Mouse (Mus musculus): ENCODE results near the gene Ripor3. TPM values are rescaled to one million over a fixed set of nuclear protein-coding genes. Genes with fewer than 3 reads are reported as not detected.

Gene Ripor3
- polyA plus RNA-seq, 1 experiment from 2014 or later = 0.13 TPM

DNA sequence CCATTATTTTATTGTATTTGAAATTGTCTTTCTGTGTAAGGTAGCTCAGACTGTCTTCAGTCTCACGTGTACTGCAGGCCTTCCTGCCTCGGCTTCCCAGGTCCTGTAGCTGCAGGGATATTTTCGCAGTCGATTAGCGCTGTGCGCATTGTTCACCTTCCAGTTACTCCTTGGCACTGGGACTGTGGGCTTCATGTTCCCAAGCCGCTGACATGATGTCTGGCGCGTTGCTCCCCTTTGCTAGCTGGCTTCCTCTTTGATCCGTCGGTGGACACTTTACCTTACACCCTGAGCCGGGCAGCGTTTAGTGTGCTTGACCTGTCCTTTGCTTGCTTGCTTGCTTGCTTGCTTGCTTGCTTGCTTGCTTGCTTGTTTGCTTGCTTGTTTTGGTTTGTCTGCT, 61.9 kb downstream of the Ripor3 start:
- WGBS = 75% methylated on average over 13 of the region's 13 CpGs
- H3K27ac ChIP-seq (replicated peaks) = no peak overlapping the region
- H3K4me2 ChIP-seq (replicated peaks) = no peak overlapping the region
- H3K4me3 ChIP-seq = no peak overlapping the region
- H3K27me3 ChIP-seq = no peaks in the 10 kb centered on the region
- no peak for ATAC-seq (replicated peaks)
- no peak overlapping the region for H3K9ac ChIP-seq (replicated peaks)
- H3K9me3 ChIP-seq = no peaks in the 10 kb centered on the region
- H3K36me3 ChIP-seq = no peaks in the 10 kb centered on the region
- peaks cover 26% of the 10 kb centered on the region for H3K4me1 ChIP-seq

- no peak overlapping the region for H3K27ac ChIP-seq (replicated peaks)
- no peak overlapping the region for H3K9ac ChIP-seq (replicated peaks)
- H3K4me1 ChIP-seq = peaks cover 31% of the 10 kb centered on the region
- H3K4me3 ChIP-seq = no peak overlapping the region
- H3K36me3 ChIP-seq = no peaks in the 10 kb centered on the region
- no peak overlapping the region for H3K4me2 ChIP-seq (replicated peaks)
- no peaks in the 10 kb centered on the region for H3K27me3 ChIP-seq
- no peaks in the 10 kb centered on the region for H3K9me3 ChIP-seq
- ATAC-seq (replicated peaks) = no peak
- WGBS = 82% methylated on average over 6 of the region's 6 CpGs
These were observed 62.4 kb downstream of the Ripor3 start for GRCm38 (mm10) chr2:167948047-167948446.

DNA sequence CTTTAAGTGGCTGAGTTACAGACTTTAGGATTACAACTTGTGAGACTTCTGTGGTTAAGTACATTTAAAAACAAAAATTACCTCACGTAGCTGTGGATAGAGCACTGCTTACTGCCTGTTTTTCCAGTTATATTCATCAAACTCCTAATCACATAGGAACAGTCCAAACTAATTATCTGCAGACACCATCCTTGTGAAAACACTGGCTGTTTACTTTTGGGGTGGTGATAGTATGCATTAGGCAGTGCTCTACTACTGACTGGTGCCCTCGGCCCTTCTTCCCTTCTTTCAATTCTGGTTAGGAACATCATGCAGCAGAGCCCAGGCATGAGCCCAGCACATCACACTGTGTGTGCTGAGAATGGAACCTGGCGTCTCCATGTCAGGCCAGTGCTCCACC, 63.2 kb downstream of the Ripor3 start:
- Histone ChIP-seq H3K4me1 (peaks cover 39% of the 10 kb centered on the region), H3K36me3 (no peaks in the 10 kb centered on the region), H3K4me3 (no peak overlapping the region), H3K4me2 (replicated peaks) (no peak overlapping the region), H3K27me3 (no peaks in the 10 kb centered on the region), H3K9ac (replicated peaks) (no peak overlapping the region), H3K27ac (replicated peaks) (no peak overlapping the region), H3K9me3 (no peaks in the 10 kb centered on the region)
- 89% methylated on average over 3 of the region's 3 CpGs for WGBS
- no peak for ATAC-seq (replicated peaks)

DNA sequence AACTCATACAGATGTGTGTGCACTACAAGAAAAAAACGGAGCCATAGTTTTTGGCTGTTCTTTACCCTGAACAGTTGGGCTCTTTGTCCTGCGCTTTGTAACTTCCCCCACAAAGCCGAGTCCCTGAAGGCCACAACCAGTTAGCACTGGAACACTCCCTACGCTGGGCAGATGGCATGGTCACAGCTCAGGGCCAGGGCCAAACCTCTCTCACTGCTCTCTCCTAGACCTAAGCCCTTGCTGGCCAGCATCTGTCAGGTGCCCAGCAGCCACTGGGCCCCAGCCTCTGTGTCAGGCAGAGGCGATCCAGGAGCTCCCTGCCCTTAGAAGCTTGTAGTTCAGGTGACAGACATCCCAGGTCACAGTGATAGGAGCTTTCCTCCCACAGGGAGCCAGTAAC, 65.0 kb downstream of the Ripor3 start:
- Histone ChIP-seq H3K4me3 (no peak overlapping the region), H3K9ac (replicated peaks) (no peak overlapping the region), H3K4me1 (peaks cover 57% of the 10 kb centered on the region), H3K36me3 (no peaks in the 10 kb centered on the region), H3K4me2 (replicated peaks) (no peak overlapping the region), H3K9me3 (no peaks in the 10 kb centered on the region), H3K27me3 (no peaks in the 10 kb centered on the region), H3K27ac (replicated peaks) (no peak overlapping the region)
- WGBS = 85% methylated on average over 5 of the region's 5 CpGs
- ATAC-seq (replicated peaks) = no peak

GRCm38 (mm10) chr2:167944193-167944592, 66.2 kb downstream of the Ripor3 start:
- no peak overlapping the region for H3K9ac ChIP-seq (replicated peaks)
- WGBS = 77% methylated on average over 3 of the region's 3 CpGs
- no peak overlapping the region for H3K27ac ChIP-seq (replicated peaks)
- no peaks in the 10 kb centered on the region for H3K36me3 ChIP-seq
- no peak overlapping the region for H3K4me3 ChIP-seq
- no peak for ATAC-seq (replicated peaks)
- H3K4me2 ChIP-seq (replicated peaks) = no peak overlapping the region
- no peaks in the 10 kb centered on the region for H3K9me3 ChIP-seq
- H3K27me3 ChIP-seq = no peaks in the 10 kb centered on the region
- H3K4me1 ChIP-seq = peaks cover 70% of the 10 kb centered on the region

DNA sequence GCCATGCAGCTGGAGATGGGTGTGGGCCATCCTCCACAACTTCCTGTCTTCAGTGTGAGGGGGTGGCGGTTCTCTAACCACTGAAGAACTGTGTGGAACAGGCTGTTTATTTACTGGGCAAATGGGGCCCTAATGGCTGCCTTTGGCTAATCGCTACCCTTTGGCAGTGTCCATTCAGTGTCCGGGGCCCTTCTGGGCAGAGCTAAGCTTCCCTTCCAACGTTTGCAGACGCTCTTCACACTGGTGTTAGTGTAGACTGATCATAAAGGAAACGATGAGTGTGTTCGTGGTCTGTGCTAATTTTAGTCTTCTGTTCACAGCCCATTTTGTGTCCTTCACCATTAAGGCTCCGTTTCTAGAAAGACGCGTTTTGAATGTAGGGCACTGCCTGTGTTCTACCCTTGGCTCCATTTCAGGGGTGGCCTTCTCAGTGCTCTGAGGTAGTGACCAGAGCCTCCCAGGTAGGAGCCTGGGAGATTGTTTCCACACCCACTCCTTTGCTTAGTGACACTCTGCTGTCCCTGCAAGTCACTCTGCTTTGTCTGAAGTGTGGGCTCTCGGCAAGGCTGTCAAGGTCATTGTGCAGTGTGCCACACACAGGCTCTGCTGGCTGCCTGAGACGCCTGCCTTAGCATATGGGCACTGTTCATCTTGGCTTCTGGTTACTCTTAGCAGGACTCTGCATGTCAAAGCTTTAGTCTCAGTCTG, 67.3 kb downstream of the Ripor3 start:
- ATAC-seq (replicated peaks) = peak; percentile 34; the same call in 1 of the 2 replicates
- Histone ChIP-seq H3K4me2 (replicated peaks) (no peak overlapping the region), H3K9ac (replicated peaks) (no peak overlapping the region), H3K9me3 (no peaks in the 10 kb centered on the region), H3K27ac (replicated peaks) (peak overlapping the region; percentile 82), H3K36me3 (no peaks in the 10 kb centered on the region), H3K4me1 (peaks cover 73% of the 10 kb centered on the region), H3K27me3 (no peaks in the 10 kb centered on the region), H3K4me3 (no peak overlapping the region)
- 56% methylated on average over 12 of the region's 12 CpGs for WGBS

- H3K4me2 ChIP-seq (replicated peaks) = no peak overlapping the region
These were observed 68.1 kb downstream of the Ripor3 start for GRCm38 (mm10) chr2:167942199-167942925.

DNA sequence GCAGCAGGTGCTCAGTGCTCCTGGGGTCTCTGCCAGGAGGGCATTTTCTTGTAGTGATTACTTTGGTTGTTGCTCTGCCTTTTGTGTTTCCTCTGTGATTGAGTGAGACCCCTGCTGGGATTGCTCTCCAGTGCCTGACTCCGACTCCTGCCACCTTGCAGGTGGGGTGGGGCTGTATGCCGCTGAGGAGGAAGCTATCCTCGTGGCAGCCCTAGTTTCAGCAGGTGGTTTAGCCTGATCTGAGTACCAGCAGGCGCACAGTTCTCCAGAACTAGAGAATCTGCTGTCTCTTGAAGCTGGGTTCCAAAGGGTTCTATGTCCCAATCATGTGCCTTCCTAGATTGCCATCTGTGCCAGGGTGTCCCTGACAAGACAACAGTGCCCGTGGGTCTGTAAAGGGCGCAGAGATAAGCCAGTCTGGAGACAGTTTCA, 68.7 kb downstream of the Ripor3 start:
- no peak overlapping the region; the same call in 1 of the 2 replicates for H3K9ac ChIP-seq (replicated peaks)
- no peaks in the 10 kb centered on the region for H3K36me3 ChIP-seq
- 0 out of 2 replicates have a peak, but pooled peaks have one; percentile 36 for ATAC-seq (replicated peaks)
- no peak overlapping the region for H3K4me3 ChIP-seq
- H3K4me1 ChIP-seq = peaks cover 77% of the 10 kb centered on the region
- no peaks in the 10 kb centered on the region for H3K27me3 ChIP-seq
- H3K27ac ChIP-seq (replicated peaks) = peak overlapping the region; percentile 82
- 33% methylated on average over 6 of the region's 6 CpGs for WGBS
- no peak overlapping the region for H3K4me2 ChIP-seq (replicated peaks)
- H3K9me3 ChIP-seq = no peaks in the 10 kb centered on the region

More at GRCm38 (mm10) chr2:167942199-167942925, 68.1 kb downstream of the Ripor3 start:
- Histone ChIP-seq H3K4me3 (no peak overlapping the region), H3K27ac (replicated peaks) (peak overlapping the region; percentile 82), H3K27me3 (no peaks in the 10 kb centered on the region), H3K9me3 (no peaks in the 10 kb centered on the region), H3K36me3 (no peaks in the 10 kb centered on the region), H3K9ac (replicated peaks) (no peak overlapping the region), H3K4me1 (peaks cover 72% of the 10 kb centered on the region)
- 17% methylated on average over 8 of the region's 8 CpGs for WGBS
- peak; percentile 70 for ATAC-seq (replicated peaks)

DNA sequence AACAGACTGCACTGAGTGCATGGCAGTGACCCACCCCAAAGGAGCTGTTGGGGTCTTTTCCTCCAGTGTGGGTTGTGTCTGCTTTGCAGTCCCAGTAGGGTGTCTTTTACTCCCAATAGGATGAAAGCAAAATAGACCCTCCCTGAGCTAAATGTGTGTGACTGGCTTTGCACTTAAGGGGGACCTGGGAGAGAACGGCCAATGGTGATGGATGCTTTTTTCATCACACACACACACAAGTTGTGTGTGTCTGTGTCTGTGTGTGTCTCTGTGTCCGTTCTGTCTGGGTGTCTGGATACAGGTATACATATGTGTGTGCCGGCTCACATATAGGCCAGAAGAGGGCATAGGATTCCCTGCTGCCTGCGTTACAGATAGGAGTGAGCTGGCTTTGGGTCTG, 69.1 kb downstream of the Ripor3 start:
- Histone ChIP-seq H3K4me1 (peaks cover 82% of the 10 kb centered on the region), H3K4me3 (no peak overlapping the region), H3K27ac (replicated peaks) (peak overlapping the region; percentile 82), H3K9ac (replicated peaks) (no peak overlapping the region; the same call in 1 of the 2 replicates), H3K4me2 (replicated peaks) (no peak overlapping the region), H3K36me3 (no peaks in the 10 kb centered on the region), H3K9me3 (no peaks in the 10 kb centered on the region), H3K27me3 (no peaks in the 10 kb centered on the region)
- ATAC-seq (replicated peaks) = no peak
- WGBS = 42% methylated on average over 4 of the region's 4 CpGs

DNA sequence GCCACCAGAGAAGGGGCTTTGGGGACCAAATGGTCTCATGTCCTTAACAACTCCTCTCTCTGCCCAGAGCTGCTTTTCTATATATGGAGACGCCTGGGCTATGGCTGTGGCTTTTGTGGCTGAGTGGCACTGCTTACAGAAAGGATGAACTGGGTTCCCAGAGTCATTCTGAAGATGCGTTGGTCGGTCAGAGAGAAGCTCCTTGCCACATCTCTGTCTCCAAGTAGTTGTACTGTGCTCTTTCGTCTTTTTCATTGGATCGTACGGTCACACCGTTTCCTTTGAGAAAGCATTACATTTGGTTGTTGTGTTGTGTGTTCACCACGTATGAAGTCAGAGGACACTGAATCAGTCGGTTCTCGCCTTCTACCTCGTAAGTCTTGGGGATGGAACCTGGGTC, 69.8 kb downstream of the Ripor3 start:
- Histone ChIP-seq H3K36me3 (no peaks in the 10 kb centered on the region), H3K4me3 (no peak overlapping the region), H3K9me3 (no peaks in the 10 kb centered on the region), H3K4me2 (replicated peaks) (no peak overlapping the region), H3K9ac (replicated peaks) (0 out of 2 replicates have a peak overlapping the region, but pooled peaks have one; percentile 4), H3K27ac (replicated peaks) (no peak overlapping the region), H3K4me1 (peaks cover 86% of the 10 kb centered on the region), H3K27me3 (no peaks in the 10 kb centered on the region)
- WGBS = 90% methylated on average over 11 of the region's 11 CpGs
- no peak for ATAC-seq (replicated peaks)

GRCm38 (mm10) chr2:167939632-167940399, 70.6 kb downstream of the Ripor3 start:
- H3K4me2 ChIP-seq (replicated peaks) = no peak overlapping the region
- no peak for ATAC-seq (replicated peaks)
- H3K4me3 ChIP-seq = no peak overlapping the region
- H3K27ac ChIP-seq (replicated peaks) = no peak overlapping the region
- no peaks in the 10 kb centered on the region for H3K9me3 ChIP-seq
- no peaks in the 10 kb centered on the region for H3K36me3 ChIP-seq
- H3K9ac ChIP-seq (replicated peaks) = no peak overlapping the region
- H3K27me3 ChIP-seq = no peaks in the 10 kb centered on the region
- WGBS = 66% methylated on average over 11 of the region's 11 CpGs
- peaks cover 84% of the 10 kb centered on the region for H3K4me1 ChIP-seq

DNA sequence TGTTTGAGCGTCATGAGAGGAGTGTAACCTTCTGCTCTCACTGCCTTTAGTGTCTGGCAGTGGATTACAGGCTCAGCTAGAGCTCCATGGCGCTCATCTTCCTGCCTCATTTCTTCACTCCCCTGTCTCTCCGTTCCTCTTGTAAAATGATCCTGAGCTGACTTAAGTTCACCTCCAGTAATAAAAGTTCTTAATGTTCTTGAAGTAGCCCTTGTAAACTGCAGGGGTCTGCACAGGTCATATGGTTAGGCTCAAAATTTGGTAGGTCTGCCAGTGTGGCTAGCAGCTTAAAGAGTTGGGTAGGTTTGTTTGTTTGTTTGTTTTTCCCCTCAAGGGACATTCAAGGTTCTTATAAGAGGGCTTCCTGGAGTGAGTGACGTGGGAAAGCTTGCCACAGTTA, 71.2 kb downstream of the Ripor3 start:
- H3K27ac ChIP-seq (replicated peaks) = no peak overlapping the region
- 72% methylated on average over 4 of the region's 4 CpGs for WGBS
- no peak overlapping the region for H3K4me3 ChIP-seq
- H3K27me3 ChIP-seq = no peaks in the 10 kb centered on the region
- ATAC-seq (replicated peaks) = no peak
- H3K9ac ChIP-seq (replicated peaks) = no peak overlapping the region
- H3K36me3 ChIP-seq = no peaks in the 10 kb centered on the region
- no peaks in the 10 kb centered on the region for H3K9me3 ChIP-seq
- H3K4me1 ChIP-seq = peaks cover 80% of the 10 kb centered on the region
- no peak overlapping the region for H3K4me2 ChIP-seq (replicated peaks)

Data from forebrain, embryonic 15.5 days (tissue).